Mouse (Mus musculus): ENCODE results near the gene March2. TPM values are rescaled to one million over a fixed set of nuclear protein-coding genes. Genes with fewer than 3 reads are reported as not detected.

March2 gene
- polyA plus RNA-seq, 1 experiment = 60.9 TPM

DNA sequence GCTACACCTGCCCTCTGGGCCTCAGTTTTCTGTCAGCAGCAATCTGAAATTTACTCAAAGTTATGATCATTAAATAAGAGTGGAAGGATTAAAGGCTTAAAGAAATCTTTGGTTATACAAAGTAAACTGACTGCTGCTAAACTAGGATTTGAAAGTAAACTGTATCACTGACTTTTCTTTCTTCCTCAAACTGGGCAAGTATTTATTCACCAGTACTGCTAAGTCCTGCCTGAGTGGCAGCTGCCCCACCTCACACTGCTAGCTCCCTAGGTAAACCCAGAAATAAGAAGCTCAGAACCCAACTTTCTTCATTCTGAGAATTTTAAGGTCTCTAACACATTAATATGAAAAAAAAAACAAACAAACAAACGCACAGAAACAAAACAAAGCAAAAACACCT lies 44.6 kb downstream of the March2 start:
- Histone ChIP-seq H3K27me3 (ENCODE audit: control insufficient read depth, insufficient read depth, low read length) (no peaks in the 10 kb centered on the region), H3K27ac (ENCODE audit: insufficient read depth, low read depth, low read length) (no peak overlapping the region), H3K4me3 (ENCODE audit: low read depth, low read length) (no peak overlapping the region), H3K36me3 (ENCODE audit: control insufficient read depth, insufficient read depth, low read length) (peaks cover 28% of the 10 kb centered on the region), H3K4me1 (ENCODE audit: control insufficient read depth, insufficient read depth, insufficient read length, low read length) (peaks cover 3% of the 10 kb centered on the region; the same call in 1 of the 2 replicates)
- TF ChIP-seq POLR2A (IDR thresholded peaks at IDR 0.05; ENCODE audit: low read depth, low read length) (no peak), CTCF (IDR thresholded peaks at IDR 0.05; ENCODE audit: extremely low read depth, insufficient read length, insufficient replicate concordance, low read depth, low read length) (no peak)
- 71% methylated on average over 1 of the region's 1 CpGs for WGBS

DNA sequence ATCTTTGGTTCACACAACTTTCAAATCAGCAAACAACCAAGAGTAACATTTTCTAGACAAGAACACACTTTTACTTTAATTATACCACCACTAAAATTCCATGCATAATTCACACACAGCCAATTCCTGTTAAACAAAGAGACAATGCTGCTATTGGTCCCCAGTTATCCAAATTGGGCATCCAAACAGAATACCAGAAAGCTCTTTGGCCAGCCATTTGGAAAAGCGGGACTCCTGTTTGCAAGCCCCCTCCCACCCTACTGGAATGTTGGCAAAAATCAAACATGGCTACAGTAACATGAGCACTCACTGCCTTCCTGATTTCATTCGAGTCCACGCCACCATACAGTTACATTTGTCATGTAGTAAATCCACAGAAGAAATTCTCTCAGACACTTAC lies 48.8 kb downstream of the March2 start:
- H3K27ac ChIP-seq (ENCODE audit: insufficient read depth, low read depth, low read length) = no peak overlapping the region
- no peak overlapping the region for H3K4me3 ChIP-seq (ENCODE audit: low read depth, low read length)
- peaks cover 42% of the 10 kb centered on the region for H3K36me3 ChIP-seq (ENCODE audit: control insufficient read depth, insufficient read depth, low read length)
- no peak for TF ChIP-seq POLR2A (IDR thresholded peaks at IDR 0.05; ENCODE audit: low read depth, low read length)
- H3K4me1 ChIP-seq (ENCODE audit: control insufficient read depth, insufficient read depth, insufficient read length, low read length) = no peaks in the 10 kb centered on the region
- H3K27me3 ChIP-seq (ENCODE audit: control insufficient read depth, insufficient read depth, low read length) = no peaks in the 10 kb centered on the region
- WGBS = 89% methylated on average over 3 of the region's 3 CpGs

DNA sequence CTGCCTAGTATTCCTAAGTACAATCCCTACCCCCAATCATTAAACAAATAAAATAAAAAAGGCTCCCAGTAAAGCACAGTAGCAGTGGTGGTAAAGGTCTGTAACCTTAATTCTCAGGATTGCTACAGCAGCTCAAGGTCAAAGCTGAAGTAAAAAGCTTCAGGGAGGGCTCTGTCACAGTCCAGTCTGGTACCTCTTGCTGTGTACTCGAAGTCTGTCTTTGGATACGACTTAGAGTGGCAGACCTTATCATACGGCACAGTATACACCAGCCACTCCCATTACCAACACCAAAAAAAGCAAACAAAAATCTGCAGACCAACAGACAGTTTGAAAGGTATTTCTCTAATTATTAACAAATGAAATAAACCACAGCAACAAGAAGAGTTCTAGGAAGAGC lies 51.7 kb downstream of the March2 start:
- no peak overlapping the region for H3K4me3 ChIP-seq (ENCODE audit: low read depth, low read length)
- H3K27ac ChIP-seq (ENCODE audit: insufficient read depth, low read depth, low read length) = no peak overlapping the region
- TF ChIP-seq CTCF (IDR thresholded peaks at IDR 0.05; ENCODE audit: extremely low read depth, insufficient read length, insufficient replicate concordance, low read depth, low read length) = no peak
- no peak for TF ChIP-seq POLR2A (IDR thresholded peaks at IDR 0.05; ENCODE audit: low read depth, low read length)
- no peaks in the 10 kb centered on the region for H3K27me3 ChIP-seq (ENCODE audit: control insufficient read depth, insufficient read depth, low read length)
- peaks cover 52% of the 10 kb centered on the region for H3K36me3 ChIP-seq (ENCODE audit: control insufficient read depth, insufficient read depth, low read length)
- WGBS = 37% methylated on average over 3 of the region's 3 CpGs
- no peaks in the 10 kb centered on the region for H3K4me1 ChIP-seq (ENCODE audit: control insufficient read depth, insufficient read depth, insufficient read length, low read length)

DNA sequence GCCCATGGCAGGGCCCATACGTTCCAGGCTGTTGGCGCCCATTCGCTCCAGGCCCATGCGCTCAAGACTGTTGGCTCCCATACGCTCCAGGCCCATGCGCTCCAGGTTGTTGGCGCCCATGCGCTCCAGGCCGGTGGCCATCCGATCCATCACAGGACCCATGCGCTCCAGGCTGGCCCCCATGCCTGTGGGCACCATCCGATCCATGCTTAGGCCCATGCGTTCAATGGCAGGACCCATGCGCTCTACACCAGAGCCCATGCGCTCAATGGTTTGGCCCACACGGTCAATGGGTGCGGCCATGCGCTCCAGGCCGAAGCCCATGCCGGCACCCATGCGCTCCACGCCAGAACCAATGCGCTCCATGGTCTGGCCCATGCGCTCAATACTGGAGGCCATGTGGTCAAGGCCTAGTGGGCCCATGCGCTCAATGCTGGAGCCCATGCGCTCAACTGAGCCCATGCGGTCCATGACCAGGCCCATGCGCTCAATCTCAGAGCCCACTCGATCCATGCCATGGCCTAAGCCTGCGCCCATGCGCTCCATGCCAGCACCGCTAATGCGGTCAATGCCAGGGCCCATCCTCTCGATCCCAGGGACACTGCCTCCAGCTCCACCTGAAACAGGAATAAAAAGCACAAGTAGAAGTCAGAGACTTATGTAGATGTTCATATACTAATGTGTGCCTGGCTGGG lies 68.5 kb downstream of the March2 start:
- 98% methylated on average over 34 of the region's 34 CpGs for WGBS
- Histone ChIP-seq H3K4me1 (ENCODE audit: control insufficient read depth, insufficient read depth, insufficient read length, low read length) (no peaks in the 10 kb centered on the region), H3K27me3 (ENCODE audit: control insufficient read depth, insufficient read depth, low read length) (no peaks in the 10 kb centered on the region), H3K36me3 (ENCODE audit: control insufficient read depth, insufficient read depth, low read length) (peaks cover 76% of the 10 kb centered on the region), H3K27ac (ENCODE audit: insufficient read depth, low read depth, low read length) (no peak overlapping the region), H3K4me3 (ENCODE audit: low read depth, low read length) (no peak overlapping the region)
- TF ChIP-seq CTCF (IDR thresholded peaks at IDR 0.05; ENCODE audit: extremely low read depth, insufficient read length, insufficient replicate concordance, low read depth, low read length) = no peak
- no peak for TF ChIP-seq POLR2A (IDR thresholded peaks at IDR 0.05; ENCODE audit: low read depth, low read length)

DNA sequence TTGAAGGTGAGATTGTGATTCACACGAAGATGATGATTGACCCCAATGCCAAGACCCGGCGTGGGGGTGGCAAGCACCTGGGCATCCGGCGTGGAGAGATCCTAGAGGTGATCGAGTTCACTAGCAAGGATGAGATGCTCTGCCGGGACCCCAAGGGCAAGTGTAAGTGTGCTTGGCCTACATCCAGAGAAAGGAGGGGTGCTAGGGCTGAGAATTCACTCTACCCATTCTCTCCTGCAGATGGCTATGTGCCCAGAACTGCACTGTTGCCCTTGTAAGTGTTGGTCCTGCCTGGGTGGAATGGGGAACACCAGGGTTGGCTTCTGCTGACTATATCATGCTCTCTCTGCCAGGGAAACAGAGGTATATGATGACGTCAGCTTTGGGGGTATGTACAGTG lies 73.4 kb downstream of the March2 start:
- no peaks in the 10 kb centered on the region for H3K27me3 ChIP-seq (ENCODE audit: control insufficient read depth, insufficient read depth, low read length)
- peaks cover 59% of the 10 kb centered on the region for H3K36me3 ChIP-seq (ENCODE audit: control insufficient read depth, insufficient read depth, low read length)
- H3K4me3 ChIP-seq (ENCODE audit: low read depth, low read length) = no peak overlapping the region
- H3K27ac ChIP-seq (ENCODE audit: insufficient read depth, low read depth, low read length) = no peak overlapping the region
- TF ChIP-seq POLR2A (IDR thresholded peaks at IDR 0.05; ENCODE audit: low read depth, low read length) = no peak
- TF ChIP-seq CTCF (IDR thresholded peaks at IDR 0.05; ENCODE audit: extremely low read depth, insufficient read length, insufficient replicate concordance, low read depth, low read length) = no peak
- no peaks in the 10 kb centered on the region for H3K4me1 ChIP-seq (ENCODE audit: control insufficient read depth, insufficient read depth, insufficient read length, low read length)
- 92% methylated on average over 8 of the region's 8 CpGs for WGBS

DNA sequence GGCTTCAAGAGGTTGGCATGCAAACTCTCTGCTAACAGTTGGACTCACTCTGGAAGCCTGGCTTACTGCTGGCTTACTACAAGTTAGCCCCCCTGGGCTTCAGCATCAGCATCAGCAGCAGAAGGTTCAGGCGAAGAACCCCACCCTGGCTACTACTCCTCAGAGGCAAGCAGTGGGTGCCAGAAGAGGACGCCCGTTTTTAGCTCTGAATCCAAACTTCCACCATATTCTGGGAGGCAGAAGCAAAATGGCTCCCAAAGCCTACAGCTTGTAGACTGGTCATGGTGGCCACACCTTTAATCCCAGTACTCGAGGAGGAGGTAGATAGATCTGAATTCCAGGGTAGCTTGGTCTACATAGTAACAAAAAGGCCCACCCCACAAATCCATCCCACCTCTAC lies 74.4 kb downstream of the March2 start:
- Histone ChIP-seq H3K4me3 (ENCODE audit: low read depth, low read length) (no peak overlapping the region), H3K36me3 (ENCODE audit: control insufficient read depth, insufficient read depth, low read length) (peaks cover 49% of the 10 kb centered on the region), H3K4me1 (ENCODE audit: control insufficient read depth, insufficient read depth, insufficient read length, low read length) (no peaks in the 10 kb centered on the region), H3K27me3 (ENCODE audit: control insufficient read depth, insufficient read depth, low read length) (no peaks in the 10 kb centered on the region), H3K27ac (ENCODE audit: insufficient read depth, low read depth, low read length) (no peak overlapping the region)
- WGBS = 85% methylated on average over 4 of the region's 4 CpGs
- TF ChIP-seq POLR2A (IDR thresholded peaks at IDR 0.05; ENCODE audit: low read depth, low read length) (no peak), CTCF (IDR thresholded peaks at IDR 0.05; ENCODE audit: extremely low read depth, insufficient read length, insufficient replicate concordance, low read depth, low read length) (no peak)

DNA sequence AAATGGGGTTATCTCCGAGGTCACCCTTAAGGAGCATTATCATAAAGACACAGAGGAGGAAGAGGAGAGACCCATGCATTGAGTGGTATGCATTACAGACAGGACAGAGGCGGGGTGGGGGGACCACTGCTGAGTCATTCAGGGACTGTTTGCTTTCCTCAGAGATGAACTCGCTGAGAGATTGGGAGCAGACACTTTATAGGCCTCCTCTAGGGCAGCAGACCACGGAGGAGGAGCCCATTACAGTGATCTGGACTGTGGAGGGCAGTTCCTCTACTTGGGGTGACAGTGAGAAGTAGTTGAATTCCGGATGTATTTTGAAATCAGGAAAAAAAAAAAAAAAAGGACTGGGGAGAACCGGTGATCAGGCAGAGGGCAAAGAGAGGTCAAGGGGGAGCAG lies 78.7 kb downstream of the March2 start:
- no peak overlapping the region for H3K27ac ChIP-seq (ENCODE audit: insufficient read depth, low read depth, low read length)
- TF ChIP-seq POLR2A (IDR thresholded peaks at IDR 0.05; ENCODE audit: low read depth, low read length) (no peak), CTCF (IDR thresholded peaks at IDR 0.05; ENCODE audit: extremely low read depth, insufficient read length, insufficient replicate concordance, low read depth, low read length) (no peak)
- no peaks in the 10 kb centered on the region for H3K27me3 ChIP-seq (ENCODE audit: control insufficient read depth, insufficient read depth, low read length)
- H3K36me3 ChIP-seq (ENCODE audit: control insufficient read depth, insufficient read depth, low read length) = peaks cover 12% of the 10 kb centered on the region
- no peaks in the 10 kb centered on the region for H3K4me1 ChIP-seq (ENCODE audit: control insufficient read depth, insufficient read depth, insufficient read length, low read length)
- 36% methylated on average over 6 of the region's 6 CpGs for WGBS
- no peak overlapping the region for H3K4me3 ChIP-seq (ENCODE audit: low read depth, low read length)

Measured in small intestine, adult 2 months (tissue).